Mouse (Mus musculus) MEL (cell line): ENCODE data around the gene Degs1. TPM values are rescaled to one million over a fixed set of nuclear protein-coding genes. Genes with fewer than 3 reads are reported as not detected.

Source experiments
- DNase-seq: peaks from one replicate; pipeline ENCODE4 v3.0.0; 2011; ENCODE audit warnings: low read depth, low spot score
- H3K27ac ChIP-seq: 2 replicates; pipeline ENCODE4 v1.5.1; 2012; ENCODE audit warnings: low read depth, mild to moderate bottlenecking, control low read depth, low read length, moderate library complexity; ENCODE audit not compliant: control insufficient read depth
- H3K27me3 ChIP-seq, 2 experiments: fragments of 150-350 bp in 1 of 2; sonication (generic) in 1 of 2; 2 replicates each; pipeline ENCODE4 v1.6.1; 2012; ENCODE audit warnings: low read length in 2 of 2, mild to moderate bottlenecking in 2 of 2, improper control_type of control experiment in 1 of 2, moderate library complexity in 1 of 2; ENCODE audit not compliant: insufficient read depth in 2 of 2, control insufficient read depth in 1 of 2
- H3K36me3 ChIP-seq, 2 experiments: 2 replicates each; pipeline ENCODE4 v1.6.1; 2012 to 2014; ENCODE audit warnings: low read length in 2 of 2, improper control_type of control experiment in 1 of 2, inconsistent platforms in 1 of 2, mild to moderate bottlenecking in 1 of 2; ENCODE audit not compliant: insufficient read depth in 2 of 2, control insufficient read depth in 1 of 2
- H3K4me1 ChIP-seq, 2 experiments: fragments of 150-350 bp in 1 of 2; sonication (generic) in 1 of 2; 2 replicates each; pipeline ENCODE4 v1.6.1; 2012; ENCODE audit warnings: low read length in 2 of 2, improper control_type of control experiment in 1 of 2, mild to moderate bottlenecking in 1 of 2; ENCODE audit not compliant: insufficient read depth in 2 of 2, control insufficient read depth in 1 of 2
- H3K4me3 ChIP-seq, 2 experiments: fragments of 150-350 bp in 1 of 2; sonication (generic) in 1 of 2; 2 replicates each; pipeline ENCODE4 v1.5.1; 2012; ENCODE audit warnings: low read depth in 2 of 2, low read length in 2 of 2, mild to moderate bottlenecking in 2 of 2, moderate library complexity in 2 of 2, control low read depth in 1 of 2, improper control_type of control experiment in 1 of 2; ENCODE audit not compliant: control insufficient read depth in 1 of 2, insufficient read depth in 1 of 2
- H3K79me2 ChIP-seq: 2 replicates; pipeline ENCODE4 v1.6.1; 2012; ENCODE audit warnings: mild to moderate bottlenecking, low read length, moderate library complexity; ENCODE audit not compliant: control insufficient read depth, poor library complexity, insufficient read depth
- H3K9ac ChIP-seq: 2 replicates; pipeline ENCODE4 v1.6.1; 2012; ENCODE audit warnings: low read depth, mild to moderate bottlenecking, control low read depth, low read length, moderate library complexity; ENCODE audit not compliant: control insufficient read depth, poor library complexity, severe bottlenecking
- H3K9me3 ChIP-seq: fragments of 150-350 bp; sonication (generic); replicated peaks from 2 replicates; pipeline ENCODE4 v1.6.1; 2012; ENCODE audit warnings: mild to moderate bottlenecking, low read length, improper control_type of control experiment, moderate library complexity; ENCODE audit not compliant: insufficient read depth
- CTCF ChIP-seq, 3 experiments: IDR thresholded peaks in 2 of 3; conservative IDR thresholded peaks in 1 of 3; 2 replicates each; pipeline ENCODE4 v1.5.1; 2011 to 2012; ENCODE audit warnings: low read length in 3 of 3, low read depth in 2 of 3, mild to moderate bottlenecking in 2 of 3, improper control_type of control experiment in 1 of 3, inconsistent platforms in 1 of 3, mixed read lengths in 1 of 3, moderate library complexity in 1 of 3; ENCODE audit not compliant: control insufficient read depth in 1 of 3, insufficient read depth in 1 of 3, poor library complexity in 1 of 3, severe bottlenecking in 1 of 3
- E2F4 ChIP-seq: IDR thresholded peaks from 2 replicates; pipeline ENCODE4 v1.6.1; 2011; ENCODE audit warnings: low read depth, low read length, improper control_type of control experiment, borderline replicate concordance
- ELF1 ChIP-seq: IDR thresholded peaks from 2 replicates; pipeline ENCODE4 v1.6.1; 2014; ENCODE audit warnings: low read depth, mild to moderate bottlenecking, inconsistent platforms, low read length, improper control_type of control experiment, moderate library complexity
- JUND ChIP-seq: IDR thresholded peaks from 2 replicates; pipeline ENCODE4 v1.6.1; 2011; ENCODE audit warnings: low read depth, mild to moderate bottlenecking, improper control_type of control experiment, low read length
- MAX ChIP-seq: IDR thresholded peaks from 2 replicates; pipeline ENCODE4 v1.6.1; 2011; ENCODE audit warnings: low read length, improper control_type of control experiment
- MXI1 ChIP-seq: IDR thresholded peaks from 2 replicates; pipeline ENCODE4 v1.6.1; 2011; ENCODE audit warnings: mild to moderate bottlenecking, low read depth, low read length, improper control_type of control experiment
- NELFE ChIP-seq: IDR thresholded peaks from 2 replicates; pipeline ENCODE4 v1.6.1; 2011; ENCODE audit warnings: low read depth, low read length, improper control_type of control experiment
- POLR2A ChIP-seq, 2 experiments: IDR thresholded peaks; 2 replicates each; pipeline ENCODE4 v1.6.1; 2011 to 2012; ENCODE audit warnings: low read length in 2 of 2, mild to moderate bottlenecking in 2 of 2, control low read depth in 1 of 2, improper control_type of control experiment in 1 of 2, low read depth in 1 of 2, moderate library complexity in 1 of 2; ENCODE audit not compliant: control insufficient read depth in 1 of 2, insufficient read depth in 1 of 2, poor library complexity in 1 of 2
- POLR2AphosphoS5 ChIP-seq: IDR thresholded peaks from 2 replicates; pipeline ENCODE4 v1.6.1; 2012; ENCODE audit warnings: low read depth, borderline replicate concordance, mild to moderate bottlenecking, inconsistent platforms, low read length, moderate library complexity, mixed read lengths
- RAD21 ChIP-seq: IDR thresholded peaks from 2 replicates; pipeline ENCODE4 v1.6.1; 2011; ENCODE audit warnings: mild to moderate bottlenecking, low read depth, low read length, improper control_type of control experiment
- TCF12 ChIP-seq: IDR thresholded peaks from 2 replicates; pipeline ENCODE4 v1.6.1; 2014; ENCODE audit warnings: low read depth, mild to moderate bottlenecking, inconsistent platforms, low read length, improper control_type of control experiment, moderate library complexity
- ZMIZ1 ChIP-seq: IDR thresholded peaks from 2 replicates; pipeline ENCODE4 v1.6.1; 2012; ENCODE audit warnings: low read depth, mild to moderate bottlenecking, inconsistent platforms, low read length, improper control_type of control experiment, moderate library complexity
- polyA plus RNA-seq, 2 experiments: library from polyadenylated mRNA; stranded (reverse) in 1 of 2; unstranded in 1 of 2; fragments of >175 nt in 1 of 2; fragments of >200 nt in 1 of 2; gene quantifications; 2 replicates each; pipeline versions ENCODE4 v1.2.1 to v1.2.4; 2012; ENCODE audit warnings: low replicate concordance in 2 of 2, low read depth in 1 of 2; ENCODE audit not compliant: insufficient read length in 2 of 2, insufficient read depth in 1 of 2, missing spikeins in 1 of 2
- total RNA-seq: library from RNA; depleted of rRNA; stranded (reverse); fragments of 300-350 nt; gene quantifications from 2 replicates; pipeline ENCODE4 v1.2.3, GENCODE M21; 2012

Gene Degs1
- total and polyA plus RNA-seq, 3 experiments = 46.3 to 54.3 TPM; not detected in 1

DNA sequence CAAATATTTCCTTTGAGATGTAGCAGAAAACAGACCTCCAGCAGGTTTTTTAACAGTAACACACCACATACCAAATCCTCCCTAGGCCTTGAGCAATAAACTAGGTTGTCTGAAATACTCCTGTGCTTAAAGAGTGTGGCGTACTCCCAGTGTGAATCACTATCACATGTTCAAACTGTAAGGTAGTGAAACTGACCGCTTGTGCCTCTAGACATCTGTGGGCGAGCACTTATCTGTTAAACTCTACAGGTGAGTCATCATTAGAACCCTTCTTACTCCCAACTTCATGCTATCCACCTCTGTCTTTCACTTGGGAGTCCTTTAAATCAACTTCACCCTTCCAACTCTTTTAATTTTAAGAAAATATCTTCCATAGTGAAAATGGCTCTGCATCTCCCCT lies 40.5 kb upstream of the Degs1 start:
- H3K36me3 ChIP-seq = peaks cover 0 to 17% of the 10 kb centered on the region in 2 experiments; a peak in 2 of 4 replicates

DNA sequence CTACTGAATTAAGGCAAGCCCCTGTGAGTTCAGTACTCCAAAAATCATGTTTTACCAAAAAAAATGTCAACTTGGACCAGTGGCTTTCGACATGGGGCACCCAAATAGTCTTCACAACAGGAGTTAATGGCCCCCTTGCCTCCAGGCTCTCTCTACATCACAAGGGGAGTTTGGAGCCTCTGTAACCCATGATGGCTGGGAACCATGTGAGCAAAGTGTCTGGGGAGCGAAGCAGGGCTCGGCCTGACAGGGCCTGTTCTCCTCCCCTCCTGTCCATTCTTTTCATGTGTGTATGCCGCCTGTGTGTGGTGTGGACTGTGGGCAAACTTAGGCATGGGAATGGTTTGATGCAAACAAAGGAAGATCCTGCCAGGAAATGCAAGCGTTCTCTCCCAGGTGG lies 31.6 kb upstream of the Degs1 start:
- DNase-seq = no peak
- Histone ChIP-seq H3K4me1 (no peaks in the 10 kb centered on the region), H3K9me3 (no peaks in the 10 kb centered on the region), H3K27me3 (no peaks in the 10 kb centered on the region), H3K4me3 (no peak overlapping the region), H3K9ac (no peak overlapping the region), H3K27ac (no peak overlapping the region), H3K36me3 (peaks cover 0 to 7% of the 10 kb centered on the region in 2 experiments), H3K79me2 (no peaks in the 10 kb centered on the region)
- TF ChIP-seq CTCF (IDR thresholded peaks at IDR 0.05 in 2 of 3, conservative IDR thresholded peaks at IDR 0.05 in 1 of 3; ENCODE audit: control insufficient read depth in 1 of 3, insufficient read depth in 1 of 3, low read depth in 2 of 3, low read length in 3 of 3, poor library complexity in 1 of 3, severe bottlenecking in 1 of 3) = no peak
- TF ChIP-seq E2F4 = no peak
- TF ChIP-seq NELFE = no peak
- TF ChIP-seq MAX = no peak
- no peak for TF ChIP-seq JUND

More for the DNA sequence above, 40.5 kb upstream of the Degs1 start:
- no peak overlapping the region for H3K9ac ChIP-seq
- TF ChIP-seq RAD21 (no peak), POLR2A (IDR thresholded peaks at IDR 0.05; ENCODE audit: control insufficient read depth in 1 of 2, insufficient read depth in 1 of 2, low read depth in 1 of 2, low read length in 2 of 2, poor library complexity in 1 of 2) (no peak), JUND (no peak), ZMIZ1 (no peak), TCF12 (no peak)
- no peaks in the 10 kb centered on the region for H3K79me2 ChIP-seq
- no peak for DNase-seq
- H3K4me3 ChIP-seq = no peak overlapping the region
- H3K27me3 ChIP-seq = no peaks in the 10 kb centered on the region
- H3K4me1 ChIP-seq = no peaks in the 10 kb centered on the region
- H3K9me3 ChIP-seq = no peaks in the 10 kb centered on the region
- H3K27ac ChIP-seq = no peak overlapping the region

DNA sequence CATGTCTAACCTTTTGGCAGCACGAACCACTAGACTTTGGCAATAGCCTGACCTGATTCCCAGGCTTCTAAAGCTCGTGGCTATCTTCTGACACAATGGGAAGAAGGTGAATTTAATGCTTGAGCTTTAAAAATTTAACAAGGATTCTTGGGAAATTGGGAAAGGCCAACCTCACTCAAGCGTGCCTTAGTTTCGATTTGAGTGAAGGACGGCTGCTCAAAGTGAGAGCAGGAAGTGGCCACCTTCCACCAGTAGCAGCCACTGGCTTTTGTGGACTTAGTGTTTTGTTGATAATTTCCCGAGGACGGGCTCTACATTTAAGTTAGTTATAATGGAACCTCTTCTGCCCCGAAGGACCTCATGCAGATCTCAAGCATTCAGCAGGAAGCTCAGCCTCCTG lies 30.6 kb upstream of the Degs1 start:
- peaks cover 0 to 7% of the 10 kb centered on the region in 2 experiments for H3K36me3 ChIP-seq
- H3K27ac ChIP-seq = no peak overlapping the region
- no peaks in the 10 kb centered on the region for H3K9me3 ChIP-seq
- no peaks in the 10 kb centered on the region for H3K27me3 ChIP-seq
- H3K4me3 ChIP-seq = no peak overlapping the region
- DNase-seq = no peak
- TF ChIP-seq POLR2AphosphoS5 (no peak), ELF1 (no peak), MXI1 (no peak)
- H3K79me2 ChIP-seq = no peaks in the 10 kb centered on the region
- no peak overlapping the region for H3K9ac ChIP-seq
- H3K4me1 ChIP-seq = no peaks in the 10 kb centered on the region
